Mouse (Mus musculus): ENCODE data around the gene Gad2. TPM values are rescaled to one million over a fixed set of nuclear protein-coding genes. Genes with fewer than 3 reads are reported as not detected.
"Not testable (repeated sequence)": the region's sequence is repeated elsewhere in the genome, so short reads cannot be mapped to it uniquely, and the experiment has no call there.

Gene Gad2
- 0.04 and 0.30 TPM in 2 replicates for polyA plus RNA-seq (2015; fragmentation: Nextera tagmentation; extraction: Ambion mirVana)

GRCm38 (mm10) chr2:22621828-22622731, at the start of gene Gad2:
Gad2 (plus strand) TSS chr2:22622205.
- peak within 1 kb of the TSS; percentile 28 for H3K4me3 ChIP-seq (replicated peaks)
- H3K4me2 ChIP-seq (replicated peaks) = peak within 1 kb of the TSS; percentile 61
- no peaks in the 10 kb centered on the region for H3K9me3 ChIP-seq
- under 1% methylated on average over 55 of the region's 55 CpGs for WGBS
- no peaks in the 10 kb centered on the region for H3K36me3 ChIP-seq
- no peak within 1 kb of the TSS for H3K27ac ChIP-seq
- peak; percentile 75; the same call in 1 of the 2 replicates for ATAC-seq
- H3K4me1 ChIP-seq (replicated peaks) = peaks cover 19% of the 10 kb centered on the region
- no peak within 1 kb of the TSS for H3K9ac ChIP-seq
- H3K27me3 ChIP-seq (replicated peaks) = peaks cover 74% of the 10 kb centered on the region

DNA sequence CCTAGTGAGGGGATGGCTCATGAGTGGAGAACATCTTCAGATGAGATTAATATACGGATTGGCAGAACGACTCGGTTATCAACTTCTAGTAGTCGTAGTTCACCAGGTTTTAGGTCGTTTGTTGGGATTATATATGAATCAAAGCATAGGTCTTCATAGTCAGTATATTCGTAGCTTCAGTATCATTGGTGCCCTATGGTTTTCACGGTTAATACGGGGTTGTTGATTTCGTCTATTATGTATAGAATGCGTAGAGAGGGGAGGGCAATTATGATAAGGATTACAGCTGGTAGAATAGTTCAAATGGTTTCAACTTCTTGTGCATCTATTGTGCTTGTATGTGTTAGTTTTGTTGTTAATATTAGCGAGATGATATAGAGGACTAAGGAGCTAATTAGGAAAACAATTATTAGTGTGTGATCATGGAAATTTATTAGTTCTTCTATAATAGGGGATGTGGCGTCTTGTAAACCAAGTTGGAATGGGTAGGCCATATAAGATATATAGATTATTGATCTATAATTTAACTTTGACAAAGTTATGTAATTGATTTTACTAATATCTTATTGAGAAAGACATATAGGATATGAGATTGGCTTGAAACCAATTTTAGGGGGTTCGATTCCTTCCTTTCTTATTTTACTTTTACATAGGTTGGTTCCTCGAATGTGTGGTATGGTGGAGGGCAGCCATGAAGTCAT, 34.4 kb upstream of the Gad2 start:
- 80% methylated on average over 14 of the region's 14 CpGs for WGBS
- not testable (repeated sequence) for H3K27ac ChIP-seq; H3K4me2 ChIP-seq (replicated peaks); H3K9ac ChIP-seq; H3K9me3 ChIP-seq; H3K36me3 ChIP-seq; H3K4me3 ChIP-seq (replicated peaks); H3K27me3 ChIP-seq (replicated peaks); H3K4me1 ChIP-seq (replicated peaks)
- ATAC-seq = peak; percentile 87

GRCm38 (mm10) chr2:22588170-22588541, 33.8 kb upstream of the Gad2 start:
- not testable (repeated sequence) for H3K4me2 ChIP-seq (replicated peaks); H3K9ac ChIP-seq; H3K4me3 ChIP-seq (replicated peaks); H3K27me3 ChIP-seq (replicated peaks); H3K9me3 ChIP-seq; H3K4me1 ChIP-seq (replicated peaks); H3K36me3 ChIP-seq; H3K27ac ChIP-seq
- peak; percentile 55 for ATAC-seq
- WGBS = 81% methylated on average over 5 of the region's 5 CpGs

- not testable (repeated sequence) for H3K9me3 ChIP-seq; H3K9ac ChIP-seq; H3K4me2 ChIP-seq (replicated peaks); H3K27me3 ChIP-seq (replicated peaks); H3K27ac ChIP-seq; H3K36me3 ChIP-seq; H3K4me1 ChIP-seq (replicated peaks); H3K4me3 ChIP-seq (replicated peaks)
- 68% methylated on average over 12 of the region's 12 CpGs for WGBS
- ATAC-seq = peak; percentile 94
Measured at GRCm38 (mm10) chr2:22588673-22589381, 33.2 kb upstream of the Gad2 start.

- not testable (repeated sequence) for H3K4me1 ChIP-seq (replicated peaks); H3K9me3 ChIP-seq; H3K4me2 ChIP-seq (replicated peaks); H3K27ac ChIP-seq; H3K9ac ChIP-seq; H3K36me3 ChIP-seq; H3K27me3 ChIP-seq (replicated peaks); H3K4me3 ChIP-seq (replicated peaks)
- peak; percentile 94 for ATAC-seq
- 85% methylated on average over 16 of the region's 17 CpGs for WGBS
Measured at GRCm38 (mm10) chr2:22589382-22590205, 32.4 kb upstream of the Gad2 start.

DNA sequence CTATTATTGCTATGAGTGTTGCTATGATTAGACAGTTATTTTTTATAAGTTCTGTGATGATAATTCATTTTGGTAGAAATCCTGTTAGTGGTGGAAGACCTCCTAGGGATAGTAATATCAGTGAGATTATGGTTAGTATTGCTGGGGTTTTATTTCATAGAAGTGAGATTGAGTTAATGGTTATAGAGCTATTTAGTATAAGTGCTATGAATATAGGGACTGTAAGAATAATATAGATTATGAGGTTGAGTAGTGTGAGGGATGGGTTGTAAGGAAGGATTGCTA, 31.9 kb upstream of the Gad2 start:
- ATAC-seq = no peak
- H3K4me1 ChIP-seq (replicated peaks) = no peaks in the 10 kb centered on the region
- no peak overlapping the region for H3K4me2 ChIP-seq (replicated peaks)

GRCm38 (mm10) chr2:22617951-22618350, 4.1 kb upstream of the Gad2 start:
- Histone ChIP-seq H3K9me3 (no peaks in the 10 kb centered on the region), H3K27ac (no peak overlapping the region), H3K36me3 (no peaks in the 10 kb centered on the region), H3K4me2 (replicated peaks) (no peak overlapping the region), H3K4me3 (replicated peaks) (no peak overlapping the region), H3K27me3 (replicated peaks) (peaks cover 46% of the 10 kb centered on the region), H3K4me1 (replicated peaks) (peaks cover 12% of the 10 kb centered on the region), H3K9ac (no peak overlapping the region)
- no peak for ATAC-seq
- WGBS = 4% methylated on average over 9 of the region's 9 CpGs

More for the DNA sequence above, 31.9 kb upstream of the Gad2 start:
- no peaks in the 10 kb centered on the region for H3K9me3 ChIP-seq
- H3K4me3 ChIP-seq (replicated peaks) = no peak overlapping the region
- no peaks in the 10 kb centered on the region for H3K27me3 ChIP-seq (replicated peaks)
- no peaks in the 10 kb centered on the region for H3K36me3 ChIP-seq
- H3K9ac ChIP-seq = no peak overlapping the region
- H3K27ac ChIP-seq = no peak overlapping the region

DNA sequence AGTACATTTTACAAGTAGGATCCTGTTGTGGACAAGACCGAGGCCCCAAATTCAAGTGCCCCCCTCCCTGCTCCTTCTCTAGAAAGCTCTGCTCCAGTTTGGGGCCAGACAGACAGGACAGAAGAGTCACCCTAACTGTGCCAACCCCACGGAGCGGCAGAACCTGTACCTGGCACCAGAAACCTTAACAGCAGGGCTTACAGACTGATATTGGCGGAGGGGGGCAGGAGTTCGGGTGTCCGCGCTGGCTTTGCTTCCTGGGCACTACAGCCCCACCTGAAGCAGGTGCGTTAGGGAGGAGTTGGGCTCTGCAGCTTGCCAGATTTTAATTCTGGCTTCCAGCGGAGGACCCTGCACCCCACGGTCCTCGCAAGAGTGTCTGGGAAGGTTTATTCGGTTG, 2.6 kb upstream of the Gad2 start:
- ATAC-seq = no peak
- Histone ChIP-seq H3K36me3 (no peaks in the 10 kb centered on the region), H3K9me3 (no peaks in the 10 kb centered on the region), H3K27me3 (replicated peaks) (peaks cover 56% of the 10 kb centered on the region), H3K27ac (no peak overlapping the region), H3K4me2 (replicated peaks) (no peak overlapping the region), H3K4me3 (replicated peaks) (no peak overlapping the region), H3K4me1 (replicated peaks) (peaks cover 19% of the 10 kb centered on the region), H3K9ac (no peak overlapping the region)
- 3% methylated on average over 12 of the region's 12 CpGs for WGBS

DNA sequence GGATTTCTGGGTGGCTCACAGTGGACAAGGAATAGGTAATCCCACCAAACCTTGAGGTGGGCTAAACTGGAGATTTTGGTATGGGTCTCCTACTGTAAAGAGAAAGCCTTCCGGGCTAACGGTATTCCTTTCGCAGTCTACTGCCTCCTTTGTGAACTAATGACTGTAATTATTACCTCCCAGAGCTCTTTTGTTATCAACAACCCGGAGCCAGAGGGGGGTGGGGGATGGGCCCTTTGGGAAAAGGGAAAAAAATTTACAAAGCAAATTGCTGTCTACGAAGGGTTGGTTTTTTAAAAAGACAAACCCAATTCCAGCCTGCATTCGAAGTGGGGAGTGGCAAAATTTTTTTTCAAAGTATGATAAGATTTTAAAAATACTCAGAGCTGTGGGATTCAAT, 2.0 kb upstream of the Gad2 start:
- no peak for ATAC-seq
- Histone ChIP-seq H3K27ac (no peak overlapping the region), H3K9ac (no peak overlapping the region), H3K4me2 (replicated peaks) (no peak overlapping the region), H3K36me3 (no peaks in the 10 kb centered on the region), H3K27me3 (replicated peaks) (peaks cover 60% of the 10 kb centered on the region), H3K4me3 (replicated peaks) (no peak overlapping the region), H3K9me3 (no peaks in the 10 kb centered on the region), H3K4me1 (replicated peaks) (peaks cover 19% of the 10 kb centered on the region)
- WGBS = 2% methylated on average over 6 of the region's 6 CpGs

- no peaks in the 10 kb centered on the region for H3K9me3 ChIP-seq
Measured at GRCm38 (mm10) chr2:22620534-22620933, 1.5 kb upstream of the Gad2 start.

GRCm38 (mm10) chr2:22620978-22621827, 802 bp upstream of the Gad2 start:
- Histone ChIP-seq H3K27me3 (replicated peaks) (peaks cover 70% of the 10 kb centered on the region), H3K4me3 (replicated peaks) (no peak overlapping the region)
- ATAC-seq = no peak

More at GRCm38 (mm10) chr2:22620534-22620933, 1.5 kb upstream of the Gad2 start:
- ATAC-seq = no peak
- Histone ChIP-seq H3K36me3 (no peaks in the 10 kb centered on the region), H3K27me3 (replicated peaks) (peaks cover 65% of the 10 kb centered on the region), H3K9ac (no peak overlapping the region), H3K4me3 (replicated peaks) (no peak overlapping the region), H3K4me2 (replicated peaks) (no peak overlapping the region), H3K27ac (no peak overlapping the region), H3K4me1 (replicated peaks) (peaks cover 19% of the 10 kb centered on the region)
- WGBS = 6% methylated on average over 7 of the region's 7 CpGs

More at GRCm38 (mm10) chr2:22620978-22621827, 802 bp upstream of the Gad2 start:
- WGBS = 3% methylated on average over 20 of the region's 20 CpGs
- Histone ChIP-seq H3K4me1 (replicated peaks) (peaks cover 19% of the 10 kb centered on the region), H3K27ac (no peak overlapping the region), H3K9ac (no peak overlapping the region), H3K36me3 (no peaks in the 10 kb centered on the region), H3K9me3 (no peaks in the 10 kb centered on the region), H3K4me2 (replicated peaks) (no peak overlapping the region)
